Mouse (Mus musculus) small intestine, adult 2 months (tissue): ENCODE data around the gene Rab34. TPM values are rescaled to one million over a fixed set of nuclear protein-coding genes. Genes with fewer than 3 reads are reported as not detected.
A peak's percentile ranks its signal among the peaks of the same experiment; 100 is the strongest.

ENCODE experiments used
- H3K27ac ChIP-seq: fragments of 200-500 bp; 2 replicates; pipeline ENCODE4 v1.5.1; 2012; ENCODE audit warnings: low read depth, low read length, control low read depth, inconsistent platforms; ENCODE audit not compliant: insufficient read depth
- H3K27me3 ChIP-seq: fragments of 200-500 bp; 2 replicates; pipeline ENCODE4 v1.6.1; 2012; ENCODE audit warnings: mild to moderate bottlenecking, moderate library complexity, low read length, inconsistent platforms; ENCODE audit not compliant: control insufficient read depth, insufficient read depth
- H3K36me3 ChIP-seq: fragments of 200-500 bp; 2 replicates; pipeline ENCODE4 v1.6.1; 2012; ENCODE audit warnings: mild to moderate bottlenecking, low read length, control low read depth, inconsistent platforms; ENCODE audit not compliant: control insufficient read depth, insufficient read depth
- H3K4me1 ChIP-seq: fragments of 200-500 bp; 2 replicates; pipeline ENCODE4 v1.6.1; 2012; ENCODE audit warnings: low read length, inconsistent platforms, mixed read lengths; ENCODE audit not compliant: control insufficient read depth, insufficient read depth, insufficient read length
- H3K4me3 ChIP-seq: fragments of 200-500 bp; 2 replicates; pipeline ENCODE4 v1.5.1; 2012; ENCODE audit warnings: low read depth, mild to moderate bottlenecking, control low read depth, inconsistent platforms, low read length, moderate library complexity
- CTCF ChIP-seq: fragments of 200-500 bp; IDR thresholded peaks from 2 replicates; pipeline ENCODE4 v1.5.1; 2012; ENCODE audit warnings: low read depth, mild to moderate bottlenecking, control low read depth, inconsistent platforms, low read length, moderate library complexity, mixed read lengths; ENCODE audit not compliant: insufficient replicate concordance, insufficient read length; ENCODE audit errors: extremely low read depth
- POLR2A ChIP-seq: fragments of 200-500 bp; IDR thresholded peaks from 2 replicates; pipeline ENCODE4 v1.6.1; 2012; ENCODE audit warnings: low read depth, mild to moderate bottlenecking, control low read depth, inconsistent platforms, low read length, moderate library complexity
- WGBS: fragments of 180-500 bp; shearing (Covaris S2); methylation state at CpG from one replicate; pipeline ENCODE4 v1.1.7; 2018; 5-methylcytosine and 5-hydroxymethylcytosine counted together
- polyA plus RNA-seq: library from polyadenylated mRNA; depleted of rRNA; stranded (reverse); fragments of >200 nt; gene quantifications from 2 replicates; pipeline ENCODE4 v1.2.3, GENCODE M21; 2012

Rab34 gene
- polyA plus RNA-seq, 1 experiment: 13.0 TPM

DNA sequence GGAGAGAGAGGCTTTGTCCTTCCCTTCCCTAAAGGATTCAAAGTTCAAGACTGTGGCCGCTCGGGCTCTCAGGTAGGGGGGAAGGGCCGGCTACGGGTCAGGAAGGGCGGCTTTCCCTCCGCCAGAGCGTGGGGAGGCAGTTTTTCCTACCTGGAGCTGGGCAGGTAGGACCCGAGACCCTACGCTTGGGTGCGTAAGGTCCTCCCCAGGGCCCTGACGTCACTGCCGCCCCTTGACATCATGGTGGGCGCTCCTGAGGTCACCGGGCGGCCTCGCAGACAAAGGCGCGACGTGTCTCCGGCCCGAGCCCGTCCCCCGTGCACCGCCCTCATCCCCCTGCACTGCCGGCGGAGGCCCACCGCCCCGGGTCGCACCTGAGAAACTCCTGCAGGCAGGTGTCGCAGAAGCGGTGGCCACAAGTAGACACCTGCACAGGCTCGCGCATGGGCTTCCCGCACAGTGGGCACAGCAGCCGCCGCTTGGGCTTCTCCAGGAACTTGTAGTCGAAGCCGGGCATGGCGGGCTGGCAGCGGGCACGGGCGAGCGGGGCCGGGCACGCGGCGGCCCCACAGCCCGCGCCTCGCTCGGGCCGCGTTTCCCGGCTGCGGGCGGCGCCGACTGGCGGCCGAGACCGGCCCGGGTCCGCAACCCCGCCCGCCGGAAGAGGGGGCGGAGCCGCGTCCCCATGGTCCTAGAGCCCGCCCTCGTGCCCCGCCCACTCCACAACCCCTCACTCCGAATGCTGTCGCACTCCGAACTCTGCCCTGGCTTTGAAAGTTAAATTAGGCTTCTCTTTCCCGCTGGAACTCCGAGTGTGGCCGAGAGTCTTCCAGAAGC lies 23.1 kb upstream of the Rab34 start, which contains the start of gene Traf4:
Traf4 (minus strand) TSS at position 666 of the 837 bp plus-strand sequence.
- peak within 1 kb of the TSS; percentile 71 for H3K4me3 ChIP-seq
- no peak for TF ChIP-seq CTCF
- peak; percentile 36; the same call in 1 of the 2 replicates for TF ChIP-seq POLR2A
- H3K27me3 ChIP-seq: no peaks in the 10 kb centered on the region
- H3K36me3 ChIP-seq: peaks cover 18% of the 10 kb centered on the region
- WGBS: under 1% methylated on average over 78 of the region's 78 CpGs
- peaks cover 43% of the 10 kb centered on the region for H3K4me1 ChIP-seq
- H3K27ac ChIP-seq: peak within 1 kb of the TSS; percentile 97

DNA sequence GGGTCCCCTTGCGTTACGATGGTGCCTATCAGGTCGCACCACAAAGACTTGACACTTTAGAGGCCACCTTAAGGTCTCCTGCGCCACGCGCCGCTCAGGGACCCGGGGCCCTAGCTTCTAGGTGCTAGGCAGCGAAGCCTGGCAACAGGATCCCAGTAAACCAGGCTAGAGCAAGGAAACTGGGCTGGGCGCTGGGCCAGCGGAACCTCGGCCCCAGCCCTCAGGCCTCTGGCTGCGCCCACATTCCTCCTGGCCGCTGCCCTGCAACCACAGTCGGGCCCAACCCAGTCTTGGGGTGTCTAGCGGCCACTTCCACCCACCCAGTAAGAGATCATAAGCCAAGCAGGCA lies 22.5 kb upstream of the Rab34 start:
- WGBS: 1% methylated on average over 16 of the region's 16 CpGs
- peak overlapping the region; percentile 97 for H3K27ac ChIP-seq
- TF ChIP-seq POLR2A: no peak
- no peak for TF ChIP-seq CTCF

DNA sequence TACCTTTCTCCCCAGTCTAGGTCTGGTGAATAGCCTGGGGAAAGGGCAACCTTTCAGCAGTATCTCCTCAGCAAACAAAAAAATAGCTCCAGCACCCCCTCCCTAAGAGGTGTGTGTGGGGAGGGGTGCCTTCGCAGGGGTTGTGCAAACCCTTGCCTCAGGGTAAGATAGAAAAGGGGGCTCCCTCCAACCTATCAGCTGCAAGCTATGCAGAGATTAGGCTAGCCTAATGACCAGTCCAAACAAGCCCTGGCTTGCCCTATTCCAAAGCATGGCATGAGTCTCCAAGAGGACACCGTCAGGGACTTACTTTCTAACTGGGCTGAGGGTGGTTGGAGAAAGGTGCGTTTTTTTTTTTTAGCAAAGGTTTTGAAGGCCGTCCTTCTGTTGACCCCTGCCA lies 22.1 kb upstream of the Rab34 start:
- TF ChIP-seq CTCF: no peak
- no peak for TF ChIP-seq POLR2A
- Histone ChIP-seq H3K27ac (peak overlapping the region; percentile 97), H3K27me3 (no peaks in the 10 kb centered on the region), H3K4me3 (peak overlapping the region; percentile 69), H3K36me3 (peaks cover 8% of the 10 kb centered on the region), H3K4me1 (peaks cover 51% of the 10 kb centered on the region)
- 44% methylated on average over 4 of the region's 4 CpGs for WGBS

More for the DNA sequence above, 22.5 kb upstream of the Rab34 start:
- peaks cover 47% of the 10 kb centered on the region for H3K4me1 ChIP-seq
- H3K36me3 ChIP-seq: peaks cover 12% of the 10 kb centered on the region
- no peaks in the 10 kb centered on the region for H3K27me3 ChIP-seq
- peak overlapping the region; percentile 69 for H3K4me3 ChIP-seq

DNA sequence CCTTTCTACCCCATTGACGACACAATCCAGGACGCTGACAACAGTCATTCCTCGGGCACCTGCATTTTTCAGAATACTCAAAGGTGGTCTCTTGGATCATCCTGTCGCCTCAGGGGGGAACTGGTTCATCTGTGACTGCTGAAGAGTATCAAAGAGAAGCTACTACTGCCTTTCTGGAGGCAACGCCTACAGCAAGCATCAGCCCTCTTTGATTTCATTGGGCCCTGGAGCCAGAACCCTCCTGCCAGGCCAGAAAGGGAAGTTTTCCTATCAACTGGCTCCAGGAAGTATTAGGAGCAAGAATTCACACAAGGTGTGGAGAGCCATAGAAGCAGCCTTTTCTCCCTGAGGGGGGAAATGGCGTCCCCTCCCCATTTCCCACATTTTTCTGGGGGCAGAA lies 21.6 kb upstream of the Rab34 start:
- H3K4me3 ChIP-seq: no peak overlapping the region
- H3K27me3 ChIP-seq: no peaks in the 10 kb centered on the region
- WGBS: 47% methylated on average over 6 of the region's 6 CpGs
- peaks cover 5% of the 10 kb centered on the region for H3K36me3 ChIP-seq
- peak overlapping the region; percentile 97 for H3K27ac ChIP-seq
- TF ChIP-seq CTCF (no peak), POLR2A (no peak)
- H3K4me1 ChIP-seq: peaks cover 51% of the 10 kb centered on the region

DNA sequence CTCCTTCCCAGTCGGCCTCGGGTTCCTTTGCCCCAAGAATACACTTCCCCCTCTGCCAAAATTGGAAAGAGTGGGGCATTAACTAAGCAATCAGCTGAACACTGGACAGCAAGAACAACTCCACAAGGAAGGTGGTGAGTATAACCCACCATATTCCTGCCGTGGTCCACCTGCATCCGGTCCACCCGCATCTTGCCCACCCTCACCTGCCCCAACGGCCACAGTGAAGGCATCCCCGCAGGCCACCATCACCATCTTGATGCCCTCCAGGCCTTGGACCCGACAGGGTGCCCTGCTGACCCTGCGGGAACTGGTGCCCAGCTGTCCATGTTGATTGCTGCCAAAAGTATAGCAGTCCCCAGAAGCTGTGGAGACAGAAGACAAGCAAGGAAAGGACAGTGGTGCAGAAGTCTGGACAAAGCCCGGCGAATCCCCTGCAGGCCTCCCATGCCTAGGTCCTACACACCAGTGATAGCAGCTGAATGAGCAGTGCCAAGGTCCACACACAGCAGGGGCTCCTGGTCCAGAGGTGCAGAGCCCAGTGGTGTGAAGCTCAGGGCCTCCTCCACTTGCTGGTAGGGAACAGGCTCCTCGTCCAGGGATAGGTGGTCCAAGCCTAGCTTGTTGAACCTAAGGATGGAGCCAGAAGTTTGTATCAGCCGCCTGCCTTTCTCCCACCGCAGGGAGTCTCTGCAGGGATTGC lies 20.8 kb upstream of the Rab34 start:
- Histone ChIP-seq H3K4me3 (no peak overlapping the region), H3K4me1 (peaks cover 48% of the 10 kb centered on the region), H3K27me3 (no peaks in the 10 kb centered on the region), H3K27ac (0 out of 2 replicates have a peak overlapping the region, but pooled peaks have one; percentile 97), H3K36me3 (no peaks in the 10 kb centered on the region)
- 81% methylated on average over 14 of the region's 14 CpGs for WGBS
- no peak for TF ChIP-seq CTCF
- no peak for TF ChIP-seq POLR2A

DNA sequence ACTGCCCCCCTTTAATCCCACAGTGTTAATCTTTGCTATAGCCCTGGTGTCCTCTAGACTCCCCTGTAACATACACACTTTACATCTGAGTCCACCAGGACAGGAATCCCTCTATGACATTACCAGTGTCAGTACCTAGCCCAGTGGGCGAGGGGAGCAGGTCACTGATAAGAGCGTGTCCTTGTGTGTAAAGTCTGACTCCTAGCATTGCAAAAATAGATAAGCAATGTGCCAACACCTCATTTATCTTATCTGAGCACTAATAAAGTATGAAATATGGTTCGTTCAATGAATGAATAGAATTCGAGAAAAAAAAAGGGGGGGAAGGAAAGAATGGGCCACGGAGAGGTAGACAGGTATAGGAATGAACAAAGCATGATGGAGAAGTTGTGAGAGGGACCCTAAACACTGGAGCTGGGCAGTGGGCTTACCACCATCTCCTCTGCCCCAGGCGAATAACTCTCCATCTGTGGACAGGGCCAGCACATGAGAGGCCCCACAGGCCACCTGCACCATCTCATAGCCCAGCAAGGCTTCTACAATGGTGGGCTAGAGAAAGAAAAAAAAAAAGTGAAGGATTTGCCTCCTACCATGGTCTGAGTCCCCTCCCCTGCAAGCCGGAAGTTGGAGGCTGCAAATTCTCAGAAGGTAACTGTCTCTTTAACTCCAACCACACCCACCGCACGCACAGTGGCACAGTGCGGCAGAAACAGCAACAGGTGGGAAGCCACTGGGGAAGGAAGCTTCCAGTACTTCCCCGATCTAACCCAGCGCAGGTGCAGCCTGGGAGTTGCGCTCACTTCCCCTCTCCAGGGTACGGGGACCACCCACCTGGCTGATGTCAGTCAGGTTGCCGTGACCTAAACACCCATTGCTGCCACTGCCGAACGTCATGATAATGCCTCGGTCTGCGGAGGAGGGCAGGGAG lies 19.4 kb upstream of the Rab34 start:
- no peaks in the 10 kb centered on the region for H3K36me3 ChIP-seq
- peak overlapping the region; percentile 83 for H3K27ac ChIP-seq
- WGBS: 17% methylated on average over 19 of the region's 19 CpGs
- H3K27me3 ChIP-seq: no peaks in the 10 kb centered on the region
- H3K4me3 ChIP-seq: peak overlapping the region; percentile 66
- TF ChIP-seq POLR2A: no peak
- TF ChIP-seq CTCF: no peak
- H3K4me1 ChIP-seq: peaks cover 39% of the 10 kb centered on the region

DNA sequence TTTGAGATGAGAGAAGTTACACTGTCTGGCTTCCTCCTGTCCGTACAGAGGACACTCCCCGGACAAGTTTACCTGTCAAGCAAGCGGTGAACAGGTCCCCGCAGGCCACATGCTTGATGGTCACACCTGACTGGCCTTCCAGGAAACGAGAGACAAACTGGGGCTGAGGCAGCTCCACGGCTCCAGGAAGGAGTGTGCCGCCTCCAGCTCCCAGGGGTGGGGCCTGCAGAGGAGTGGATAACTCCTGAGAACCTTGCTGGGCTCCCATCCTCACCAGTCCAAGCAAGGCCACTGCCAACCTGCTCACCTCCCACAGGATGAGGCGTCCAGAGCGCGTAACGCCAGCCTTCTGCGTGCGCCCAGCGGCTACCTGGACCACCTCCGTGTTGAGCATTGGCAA lies 17.9 kb upstream of the Rab34 start:
- Histone ChIP-seq H3K4me3 (no peak overlapping the region), H3K27ac (no peak overlapping the region), H3K36me3 (no peaks in the 10 kb centered on the region), H3K4me1 (peaks cover 34% of the 10 kb centered on the region), H3K27me3 (no peaks in the 10 kb centered on the region)
- WGBS: 62% methylated on average over 15 of the region's 15 CpGs
- TF ChIP-seq POLR2A (no peak), CTCF (no peak)
